Mouse (Mus musculus): ENCODE measurements around the gene Ier3.

Gene Ier3

DNA sequence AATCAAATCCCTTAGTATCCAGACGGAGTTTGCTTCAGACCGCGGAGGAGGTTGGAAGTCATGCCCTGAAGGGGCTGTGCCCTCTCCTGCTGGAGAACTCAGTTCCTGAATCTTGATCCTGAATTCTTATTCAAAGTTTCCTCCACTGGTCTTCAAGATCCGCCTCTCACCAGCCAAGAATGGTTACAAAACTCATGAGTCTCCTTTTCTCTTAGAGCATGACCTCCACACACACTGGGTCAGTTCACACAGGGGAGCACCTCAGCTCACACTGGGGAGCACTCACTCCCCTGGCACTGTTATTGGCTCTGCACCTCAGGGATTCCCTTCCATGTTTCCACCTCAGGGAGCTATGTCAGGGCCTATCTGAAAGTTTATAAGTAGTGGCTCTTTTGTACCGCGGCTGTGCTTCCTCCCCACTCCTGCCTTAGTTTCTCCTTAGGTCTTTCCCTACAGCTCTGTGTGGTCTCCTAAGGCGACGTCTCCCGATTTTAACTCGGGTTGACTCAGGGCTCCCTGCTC, 43.4 kb downstream of the Ier3 start:
- in situ Hi-C loops (cut with MboI; ENCODE audit: unreplicated experiment in 2 of 2): no loop called here

DNA sequence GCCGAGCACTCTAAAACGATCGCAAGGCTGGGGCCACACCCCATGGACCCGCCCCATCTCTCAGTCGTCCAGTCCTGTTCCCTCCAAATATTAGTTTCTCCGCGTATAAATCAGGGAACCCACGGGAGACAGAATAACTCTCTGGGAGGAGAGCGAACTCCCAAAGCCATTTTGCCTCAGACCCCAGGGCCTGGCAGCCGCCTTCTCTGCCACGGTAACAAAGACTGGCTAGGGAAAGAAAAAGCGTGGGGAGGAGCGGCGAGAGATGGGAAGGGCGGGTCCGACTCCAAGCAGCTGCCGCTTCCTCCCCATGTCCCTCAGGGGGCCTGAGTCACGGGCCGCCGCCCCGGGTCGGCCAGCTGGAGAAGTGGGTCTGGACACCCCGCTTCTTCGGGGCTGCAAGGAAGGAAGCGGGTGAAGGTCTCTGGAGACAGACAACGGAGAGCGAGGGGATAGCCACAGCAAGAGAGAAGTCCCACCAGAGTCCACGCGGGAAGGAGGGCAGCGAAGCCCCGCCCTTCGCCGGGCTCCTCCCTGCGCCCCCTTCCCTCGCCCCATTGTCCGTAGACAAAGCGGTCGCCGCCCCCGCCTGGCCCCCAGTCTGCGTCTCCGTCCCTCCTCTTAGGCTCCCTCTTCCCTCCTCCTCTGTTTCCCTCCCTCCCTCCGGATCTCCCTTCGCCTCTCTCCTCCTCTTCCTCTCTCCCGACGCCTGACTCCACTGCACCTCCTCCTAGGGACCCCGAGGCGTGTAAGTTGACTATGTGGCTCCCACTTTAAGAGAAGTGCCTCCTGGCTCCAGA, 44.2 kb downstream of the Ier3 start, which contains the start of gene Ppp1r18:
Gene Ppp1r18 (plus strand): TSS at position 113 of the 800 bp plus-strand sequence.
- in situ Hi-C loops (cut with MboI; ENCODE audit: unreplicated experiment in 2 of 2): no loop called here

DNA sequence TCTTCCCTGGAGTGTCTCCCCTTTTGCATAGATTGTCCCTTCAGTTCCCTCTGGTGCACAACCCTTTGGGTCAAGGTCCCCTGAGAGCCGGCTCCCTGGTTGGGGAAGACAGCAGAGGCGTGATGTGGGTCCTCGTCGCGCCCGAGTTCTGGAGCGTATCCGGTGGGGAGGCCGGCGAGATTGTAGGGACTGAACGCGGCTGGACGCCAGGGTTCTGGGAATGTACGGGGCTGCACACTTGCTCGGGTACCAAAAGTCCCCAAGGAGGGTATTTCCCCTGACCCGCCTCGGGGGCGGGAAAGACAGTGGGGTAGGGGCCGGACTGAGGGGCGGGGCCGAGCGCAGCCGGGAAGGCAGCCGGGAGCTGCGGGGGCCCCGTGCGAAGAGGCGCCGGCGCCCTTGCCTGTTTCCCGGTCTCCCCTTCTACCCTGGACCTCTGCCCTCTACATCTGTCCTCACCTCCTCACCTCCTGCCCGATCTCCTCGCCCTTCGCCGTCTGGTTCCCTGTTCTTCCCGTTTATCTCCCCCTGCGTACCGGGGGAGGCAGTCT, 44.9 kb downstream of the Ier3 start:
- in situ Hi-C loops (cut with MboI; ENCODE audit: unreplicated experiment in 2 of 2): no loop called here

DNA sequence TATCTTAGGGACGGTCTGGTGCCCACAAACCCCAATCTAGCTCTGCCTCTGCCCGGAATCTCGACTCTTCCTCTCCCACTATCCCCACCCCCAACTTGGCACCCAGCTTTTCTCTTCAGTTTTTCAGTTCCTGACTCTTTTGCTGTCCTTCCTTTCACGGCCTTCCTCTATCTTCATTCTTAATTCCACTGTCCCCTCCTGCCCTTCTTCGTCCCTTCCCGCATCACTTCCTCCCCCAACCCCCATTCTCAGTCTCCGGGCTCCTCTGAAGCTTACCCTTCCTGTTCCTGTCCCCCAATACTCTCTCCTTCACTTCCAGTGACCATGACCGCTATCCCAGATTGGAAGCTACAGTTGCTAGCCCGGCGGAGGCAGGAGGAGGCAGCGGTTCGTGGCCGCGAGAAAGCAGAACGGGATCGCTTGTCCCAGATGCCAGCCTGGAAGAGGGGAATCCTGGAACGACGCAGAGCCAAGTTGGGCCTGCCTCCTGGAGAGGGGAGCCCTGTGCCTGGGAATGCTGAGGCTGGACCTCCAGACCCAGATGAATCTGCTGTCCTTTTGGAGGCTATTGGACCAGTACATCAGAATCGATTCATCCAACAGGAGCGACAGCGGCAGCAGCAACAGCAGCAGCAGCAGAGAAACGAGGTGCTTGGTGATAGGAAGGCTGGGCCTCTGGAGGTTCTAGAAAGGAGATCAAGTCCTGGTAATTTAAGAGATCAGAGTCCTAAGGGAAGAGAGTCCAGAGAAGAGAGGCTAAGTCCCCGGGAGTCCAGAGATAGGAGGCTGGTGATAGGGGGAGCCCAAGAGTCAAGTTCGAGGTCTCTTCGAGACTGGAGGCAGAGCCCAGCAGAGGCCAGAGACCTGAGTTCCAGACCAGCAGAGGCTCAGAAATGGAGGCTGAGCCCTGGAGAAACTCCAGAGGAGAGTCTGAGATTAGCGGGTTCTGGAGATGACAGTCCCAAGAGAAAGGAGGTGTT, 45.7 kb downstream of the Ier3 start:
- in situ Hi-C loops (cut with MboI; ENCODE audit: unreplicated experiment in 2 of 2): no loop called here

DNA sequence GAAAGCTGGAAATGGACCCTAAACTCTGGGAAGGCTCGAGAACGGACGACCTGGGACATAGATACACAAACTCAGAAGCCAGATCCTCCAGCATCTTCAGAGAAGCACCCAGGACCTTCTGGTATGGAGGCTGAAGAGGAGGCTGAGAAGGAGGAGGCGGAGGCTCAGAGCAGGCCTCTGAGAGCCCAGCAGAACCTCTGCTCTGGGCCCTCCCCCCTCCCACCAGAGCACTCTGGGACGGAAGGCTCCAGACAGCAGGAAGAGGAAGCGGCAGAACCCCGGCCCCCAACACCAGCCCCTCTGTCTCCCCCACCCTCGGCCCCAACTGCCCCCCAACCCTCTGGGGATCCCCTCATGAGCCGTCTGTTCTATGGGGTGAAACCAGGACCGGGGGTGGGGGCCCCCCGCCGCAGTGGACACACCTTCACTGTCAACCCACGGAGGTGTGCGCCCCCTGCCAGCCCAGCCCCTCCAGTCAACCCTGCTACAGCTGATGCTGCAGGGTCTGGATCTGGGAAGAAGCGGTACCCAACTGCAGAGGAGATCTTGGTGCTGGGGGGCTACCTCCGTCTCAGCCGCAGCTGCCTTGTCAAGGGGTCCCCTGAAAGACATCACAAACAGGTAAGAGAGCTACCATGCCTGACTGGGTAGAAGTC, 46.8 kb downstream of the Ier3 start:
- in situ Hi-C loops (cut with MboI; ENCODE audit: unreplicated experiment in 2 of 2): no loop called here

DNA sequence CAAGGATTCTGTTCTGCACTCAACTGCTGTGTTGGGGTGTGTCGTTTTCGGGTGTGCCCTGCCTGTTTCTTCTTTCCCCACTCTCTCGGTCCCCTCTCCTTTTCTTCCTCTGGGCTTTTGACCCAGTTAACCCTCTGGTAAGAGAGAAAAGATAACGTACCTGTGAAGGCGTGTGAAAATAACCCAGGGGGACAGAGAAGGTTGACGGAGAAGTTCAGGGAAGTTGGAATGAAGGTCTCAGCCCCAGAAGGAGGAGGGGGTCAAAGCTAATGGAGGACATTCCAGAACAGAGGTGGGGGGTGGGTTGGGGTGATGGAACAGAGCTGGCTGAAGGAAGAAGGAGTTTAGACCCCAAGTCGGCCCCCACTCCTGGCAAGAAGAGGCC, 47.5 kb downstream of the Ier3 start:
- in situ Hi-C loops (cut with MboI; ENCODE audit: unreplicated experiment in 2 of 2): no loop called here

DNA sequence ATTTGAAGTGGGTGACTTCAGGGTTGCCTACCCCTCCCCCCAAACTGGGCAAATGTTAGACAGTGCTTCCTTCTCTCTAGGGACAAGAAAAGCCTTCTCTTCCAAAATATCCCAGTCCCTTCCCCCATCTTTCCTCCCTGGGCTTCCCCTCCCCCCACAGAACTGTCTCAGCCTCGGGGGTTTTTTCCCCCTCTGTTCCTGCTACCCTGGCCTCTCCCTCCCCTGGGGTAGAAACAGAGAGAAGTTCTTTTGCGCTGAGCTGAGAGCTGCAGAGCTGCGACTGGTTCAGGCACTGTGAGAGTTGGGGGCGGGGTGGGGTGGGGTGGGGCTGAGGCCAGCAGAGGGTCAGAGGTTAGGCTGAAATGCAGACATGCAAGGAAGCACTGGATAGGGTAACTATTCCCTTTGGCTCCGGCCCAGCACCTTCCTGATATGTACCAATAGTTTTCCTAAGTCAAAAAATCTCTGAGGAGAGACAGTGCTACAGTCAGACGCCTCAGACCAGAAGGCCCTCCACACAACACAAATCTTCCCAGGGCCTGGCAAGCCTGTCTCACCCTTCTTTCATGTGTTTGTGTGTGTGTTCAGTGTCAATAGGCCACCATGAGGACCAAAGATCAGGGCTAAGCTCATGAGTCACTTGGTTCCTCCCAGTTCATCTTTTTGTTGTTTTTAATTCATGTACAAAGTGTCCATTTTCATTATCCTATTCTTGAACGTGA, 48.0 kb downstream of the Ier3 start:
- in situ Hi-C loops (cut with MboI; ENCODE audit: unreplicated experiment in 2 of 2): loop anchor here (5.0 kb wide), 2 partner anchors 32 to 38 kb away; partner anchors contain the start of gene Tubb5 (in 2 of the 2)

DNA sequence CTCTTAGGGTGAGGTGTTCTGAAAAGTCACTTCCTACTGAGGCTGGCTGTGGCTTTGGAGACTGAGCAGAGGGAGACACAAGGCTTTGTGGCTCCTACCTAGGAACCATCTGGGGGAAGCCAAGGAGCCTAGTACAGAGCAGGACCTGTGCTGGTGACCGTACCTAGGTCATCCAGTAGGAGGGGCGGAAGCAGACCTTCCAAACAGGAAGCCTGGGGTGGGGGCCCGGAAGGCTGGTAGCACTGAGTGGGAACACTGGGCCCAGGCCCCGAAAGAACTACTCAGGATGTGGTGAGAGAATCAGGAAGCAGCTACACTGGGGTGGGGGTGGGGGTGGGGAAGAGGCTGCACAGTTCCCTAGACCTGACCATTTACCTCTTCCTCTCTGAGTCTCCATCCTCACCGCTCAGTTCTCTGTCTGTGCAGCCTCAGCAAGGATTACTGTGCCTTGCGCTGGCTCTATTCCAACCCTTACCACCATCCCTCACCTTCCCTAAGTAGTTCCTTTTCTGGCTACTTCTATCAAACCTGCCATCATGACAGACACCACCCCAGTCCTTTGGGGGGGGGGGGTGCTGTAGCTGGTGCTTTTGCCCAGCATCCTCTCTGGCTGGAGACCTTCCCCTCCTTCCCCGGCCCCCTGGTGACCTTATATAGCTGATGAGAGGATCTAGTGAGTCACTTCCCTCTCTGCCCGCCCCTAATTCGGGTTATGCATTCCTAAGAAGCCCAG, 48.8 kb downstream of the Ier3 start:
- in situ Hi-C loops (cut with MboI; ENCODE audit: unreplicated experiment in 2 of 2): loop anchor here (5.0 kb wide), 2 partner anchors 33 to 37 kb away; partner anchors contain the start of gene Tubb5 (in 2 of the 2)

DNA sequence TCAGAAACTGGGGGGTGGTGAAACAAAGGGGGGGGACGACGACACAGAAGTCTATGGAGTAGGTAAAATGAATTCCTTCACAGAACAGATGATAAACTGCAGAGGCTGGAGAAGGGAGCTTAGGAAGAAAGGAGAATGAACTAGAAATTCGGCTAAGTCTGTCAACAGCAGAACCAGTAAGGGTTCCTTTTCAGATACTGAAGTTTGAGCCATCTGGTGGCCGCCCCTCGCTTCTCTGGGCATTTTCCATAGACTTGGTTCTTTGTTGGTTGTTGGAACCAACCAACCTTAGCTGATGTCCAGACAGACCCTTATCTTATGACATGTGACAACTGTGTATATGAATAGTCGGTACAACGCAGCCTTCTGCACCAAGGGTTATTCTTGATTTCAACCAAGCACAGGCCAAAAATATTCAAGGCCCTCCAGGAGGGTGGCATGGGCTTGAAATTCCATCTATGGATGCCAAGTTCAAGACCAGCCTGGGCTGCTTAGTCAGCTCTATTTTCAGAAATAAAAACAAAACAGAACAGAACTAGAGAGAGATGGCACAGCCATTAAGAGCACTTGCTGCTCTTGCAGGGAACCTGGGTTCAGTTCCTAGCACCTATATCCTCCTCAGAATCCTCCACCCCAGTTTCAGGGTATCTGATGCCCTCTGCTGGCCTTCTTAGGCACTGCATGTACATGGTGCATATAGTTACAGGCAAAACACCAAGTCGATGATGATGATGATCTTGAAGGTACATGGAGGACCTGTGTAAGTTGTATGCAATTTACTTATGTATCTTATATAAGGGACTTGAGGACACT, 49.6 kb downstream of the Ier3 start:
- in situ Hi-C loops (cut with MboI; ENCODE audit: unreplicated experiment in 2 of 2): loop anchor here (5.0 kb wide), 2 partner anchors 34 to 36 kb away; partner anchors contain the start of gene Tubb5 (in 2 of the 2)
